Mouse (Mus musculus) MEL (cell line): ENCODE measurements around the gene Prtn3.

Experiments used
- BHLHE40 ChIP-seq: IDR thresholded peaks from 2 replicates; pipeline ENCODE4 v1.6.1; 2012; ENCODE audit warnings: low read depth, mild to moderate bottlenecking, inconsistent platforms, low read length, improper control_type of control experiment, borderline replicate concordance
- CHD1 ChIP-seq: IDR thresholded peaks from 2 replicates; pipeline ENCODE4 v1.6.1; 2012; ENCODE audit warnings: low read depth, mild to moderate bottlenecking, inconsistent platforms, low read length, improper control_type of control experiment
- CTCF ChIP-seq, 3 experiments: IDR thresholded peaks in 2 of 3; conservative IDR thresholded peaks in 1 of 3; 2 replicates each; pipeline ENCODE4 v1.5.1; 2011 to 2012; ENCODE audit warnings: low read length in 3 of 3, low read depth in 2 of 3, mild to moderate bottlenecking in 2 of 3, improper control_type of control experiment in 1 of 3, inconsistent platforms in 1 of 3, mixed read lengths in 1 of 3, moderate library complexity in 1 of 3; ENCODE audit not compliant: control insufficient read depth in 1 of 3, insufficient read depth in 1 of 3, poor library complexity in 1 of 3, severe bottlenecking in 1 of 3
- GATA1 ChIP-seq: IDR thresholded peaks from 2 replicates; pipeline ENCODE4 v1.6.1; 2011; ENCODE audit warnings: low read depth, low read length, improper control_type of control experiment
- HCFC1 ChIP-seq: IDR thresholded peaks from 2 replicates; pipeline ENCODE4 v1.6.1; 2012; ENCODE audit warnings: low read depth, mild to moderate bottlenecking, inconsistent platforms, low read length, improper control_type of control experiment, moderate library complexity
- KAT2A ChIP-seq: conservative IDR thresholded peaks from 2 replicates; pipeline ENCODE4 v1.6.1; 2012; ENCODE audit warnings: low read depth, low read length, improper control_type of control experiment, inconsistent platforms
- MXI1 ChIP-seq: IDR thresholded peaks from 2 replicates; pipeline ENCODE4 v1.6.1; 2011; ENCODE audit warnings: mild to moderate bottlenecking, low read depth, low read length, improper control_type of control experiment
- POLR2A ChIP-seq, 2 experiments: IDR thresholded peaks; 2 replicates each; pipeline ENCODE4 v1.6.1; 2011 to 2012; ENCODE audit warnings: low read length in 2 of 2, mild to moderate bottlenecking in 2 of 2, control low read depth in 1 of 2, improper control_type of control experiment in 1 of 2, low read depth in 1 of 2, moderate library complexity in 1 of 2; ENCODE audit not compliant: control insufficient read depth in 1 of 2, insufficient read depth in 1 of 2, poor library complexity in 1 of 2
- POLR2AphosphoS5 ChIP-seq: IDR thresholded peaks from 2 replicates; pipeline ENCODE4 v1.6.1; 2012; ENCODE audit warnings: low read depth, borderline replicate concordance, mild to moderate bottlenecking, inconsistent platforms, low read length, moderate library complexity, mixed read lengths
- TAL1 ChIP-seq: IDR thresholded peaks from 2 replicates; pipeline ENCODE4 v1.6.1; 2012; ENCODE audit warnings: mild to moderate bottlenecking, inconsistent platforms, low read length, moderate library complexity, mixed read lengths

DNA sequence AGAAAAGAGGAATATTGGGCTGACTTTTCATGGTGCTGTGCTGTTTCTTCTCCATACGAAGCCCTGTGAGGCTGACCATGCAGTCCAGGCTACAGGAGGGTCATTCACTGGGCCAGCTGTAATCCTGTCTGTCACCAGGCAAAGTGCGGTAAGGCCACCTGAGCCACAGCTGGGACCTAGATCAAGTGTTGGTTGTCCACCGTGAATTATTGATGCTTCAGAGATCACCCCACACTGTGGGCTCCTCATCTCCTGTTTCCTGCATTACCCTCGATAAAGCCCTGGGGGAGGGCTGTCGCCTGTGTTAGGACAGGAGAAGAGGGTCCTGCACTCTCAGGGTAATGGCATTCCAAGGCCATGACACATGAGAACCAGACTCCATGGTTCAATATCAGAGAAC, 27.7 kb upstream of the Prtn3 start:
- TF ChIP-seq CHD1 (no peak), CTCF (IDR thresholded peaks at IDR 0.05 in 2 of 3, conservative IDR thresholded peaks at IDR 0.05 in 1 of 3; ENCODE audit: control insufficient read depth in 1 of 3, insufficient read depth in 1 of 3, low read depth in 2 of 3, low read length in 3 of 3, poor library complexity in 1 of 3, severe bottlenecking in 1 of 3) (no peak), HCFC1 (no peak), POLR2A (IDR thresholded peaks at IDR 0.05; ENCODE audit: control insufficient read depth in 1 of 2, insufficient read depth in 1 of 2, low read depth in 1 of 2, low read length in 2 of 2, poor library complexity in 1 of 2) (no peak), TAL1 (no peak), KAT2A (no peak), GATA1 (no peak), POLR2AphosphoS5 (no peak), BHLHE40 (no peak), MXI1 (no peak)
